Mouse (Mus musculus): ENCODE measurements at regions not wholly inside any gene's neighbourhood (a gene's known extent, or its start where the extent isn't known, plus 50 kb on each side); places are given as distances from the start of the nearest gene placed in this dataset.

DNA sequence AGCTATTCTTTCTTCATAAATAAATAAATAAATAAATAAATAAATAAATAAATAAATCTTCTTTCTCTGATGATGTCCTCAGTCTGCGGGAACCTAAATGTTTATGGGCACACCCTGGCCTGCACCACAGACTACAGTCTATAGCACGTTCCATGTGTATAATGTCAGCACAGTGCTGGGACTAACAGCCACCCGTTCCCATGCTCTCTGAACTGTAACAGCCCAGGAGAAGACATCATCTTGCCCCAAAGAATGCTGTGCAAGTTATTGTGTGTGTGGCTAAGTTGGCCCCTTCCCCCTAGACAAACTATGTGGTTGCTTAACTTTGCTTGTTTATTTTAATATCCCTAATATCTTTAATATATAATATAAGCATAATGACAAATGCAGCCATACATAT, 123.2 kb downstream of the Snx18 start:
- Histone ChIP-seq H3K4me1 (ENCODE audit: control insufficient read depth, insufficient read depth) (peaks cover 10% of the 10 kb centered on the region; the same call in 1 of the 2 replicates), H3K4me2 (ENCODE audit: low read depth, low read length) (no peak overlapping the region), H3K27me3 (ENCODE audit: control insufficient read depth, insufficient read depth, low read length) (no peaks in the 10 kb centered on the region), H3K27ac (ENCODE audit: low read depth) (no peak overlapping the region), H3K9ac (replicated peaks; ENCODE audit: low read depth, low read length) (no peak overlapping the region), H3K9me3 (replicated peaks; ENCODE audit: control insufficient read depth, low read length) (no peaks in the 10 kb centered on the region), H3K4me3 (ENCODE audit: low read depth, low read length) (no peak overlapping the region), H3K36me3 (replicated peaks; ENCODE audit: control insufficient read depth, insufficient read depth, low read length) (no peaks in the 10 kb centered on the region)
- TF ChIP-seq EP300 (IDR thresholded peaks at IDR 0.05; ENCODE audit: low read depth) (no peak), CTCF (IDR thresholded peaks at IDR 0.05; ENCODE audit: low read depth) (no peak)
- WGBS, result 77% methylated on average over 3 of the region's 3 CpGs
- no peak for ATAC-seq (ENCODE audit: insufficient read depth, low read depth)
- no peak for DNase-seq (ENCODE audit: low spot score)

GRCm38 (mm10) chr13:113494688-113495087, 123.7 kb downstream of the Snx18 start:
- DNase-seq (ENCODE audit: low spot score), result no peak
- Histone ChIP-seq H3K27ac (ENCODE audit: low read depth) (no peak overlapping the region), H3K9ac (replicated peaks; ENCODE audit: low read depth, low read length) (no peak overlapping the region), H3K36me3 (replicated peaks; ENCODE audit: control insufficient read depth, insufficient read depth, low read length) (no peaks in the 10 kb centered on the region), H3K9me3 (replicated peaks; ENCODE audit: control insufficient read depth, low read length) (no peaks in the 10 kb centered on the region), H3K27me3 (ENCODE audit: control insufficient read depth, insufficient read depth, low read length) (no peaks in the 10 kb centered on the region), H3K4me3 (ENCODE audit: low read depth, low read length) (no peak overlapping the region), H3K4me2 (ENCODE audit: low read depth, low read length) (no peak overlapping the region), H3K4me1 (ENCODE audit: control insufficient read depth, insufficient read depth) (peaks cover 10% of the 10 kb centered on the region; the same call in 1 of the 2 replicates)
- TF ChIP-seq CTCF (IDR thresholded peaks at IDR 0.05; ENCODE audit: low read depth), result no peak
- no peak for TF ChIP-seq EP300 (IDR thresholded peaks at IDR 0.05; ENCODE audit: low read depth)
- WGBS, result 79% methylated on average over 5 of the region's 5 CpGs
- no peak for ATAC-seq (ENCODE audit: insufficient read depth, low read depth)

DNA sequence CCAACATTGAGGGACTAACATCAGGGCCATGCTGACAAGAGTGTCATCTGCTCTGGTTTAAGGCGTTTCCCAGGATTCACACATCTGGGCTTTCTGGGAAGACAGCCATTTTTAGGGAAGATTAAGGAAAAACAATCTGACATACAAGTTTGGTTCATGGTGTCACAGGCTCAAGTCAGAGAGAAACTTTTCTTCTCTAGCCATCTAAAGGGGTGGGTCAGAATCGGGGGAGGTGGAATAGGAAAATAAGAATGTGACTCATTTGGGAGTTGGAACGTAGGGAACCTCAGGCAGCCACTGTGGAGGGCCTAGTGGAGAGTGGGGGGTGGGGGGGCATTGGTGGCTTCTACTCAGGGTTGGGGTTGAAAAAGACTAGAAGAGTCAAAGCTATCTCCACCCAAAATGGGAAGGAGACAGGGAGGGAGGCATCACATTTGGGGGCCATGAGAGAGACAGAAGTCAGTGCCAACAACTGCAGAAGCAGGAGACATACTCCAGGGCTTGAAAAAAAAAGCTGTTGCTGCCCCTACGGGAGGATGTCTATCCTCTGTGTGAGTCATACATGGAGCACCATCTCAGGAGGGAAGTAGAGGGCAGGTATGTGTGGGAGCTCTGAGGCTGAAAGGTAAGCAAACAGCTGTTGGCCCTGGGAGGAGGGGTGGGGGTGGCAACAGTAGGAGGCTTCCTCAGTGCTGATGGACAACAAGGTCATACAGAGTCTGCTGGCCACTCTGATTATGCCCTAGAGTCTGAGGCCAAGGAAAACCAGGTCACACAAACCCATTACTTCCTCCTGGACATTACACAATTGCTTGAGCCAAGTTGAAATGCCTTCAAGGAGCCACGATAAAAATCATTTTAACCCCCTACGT, 128.2 kb downstream of the Snx18 start:
- H3K27me3 ChIP-seq (ENCODE audit: control insufficient read depth, insufficient read depth, low read length), result no peaks in the 10 kb centered on the region

GRCm38 (mm10) chr13:113486368-113486955, 131.9 kb downstream of the Snx18 start:
- ATAC-seq (ENCODE audit: insufficient read depth, low read depth) (no peak), DNase-seq (ENCODE audit: low spot score) (no peak)
- WGBS, result 72% methylated on average over 6 of the region's 6 CpGs
- TF ChIP-seq CTCF (IDR thresholded peaks at IDR 0.05; ENCODE audit: low read depth) (no peak), EP300 (IDR thresholded peaks at IDR 0.05; ENCODE audit: low read depth) (no peak)
- H3K9ac ChIP-seq (replicated peaks; ENCODE audit: low read depth, low read length), result no peak overlapping the region
- no peaks in the 10 kb centered on the region for H3K27me3 ChIP-seq (ENCODE audit: control insufficient read depth, insufficient read depth, low read length)
- H3K4me2 ChIP-seq (ENCODE audit: low read depth, low read length), result no peak overlapping the region
- H3K4me1 ChIP-seq (ENCODE audit: control insufficient read depth, insufficient read depth), result 0 out of 2 replicates have a peak, but pooled peaks cover 3% of the 10 kb centered on the region
- H3K36me3 ChIP-seq (replicated peaks; ENCODE audit: control insufficient read depth, insufficient read depth, low read length), result no peaks in the 10 kb centered on the region
- H3K4me3 ChIP-seq (ENCODE audit: low read depth, low read length), result no peak overlapping the region
- 0 out of 2 replicates have a peak, but pooled peaks cover 8% of the 10 kb centered on the region for H3K9me3 ChIP-seq (replicated peaks; ENCODE audit: control insufficient read depth, low read length)
- no peak overlapping the region for H3K27ac ChIP-seq (ENCODE audit: low read depth)

More for the DNA sequence above, 128.2 kb downstream of the Snx18 start:
- no peak overlapping the region for H3K4me3 ChIP-seq (ENCODE audit: low read depth, low read length)
- TF ChIP-seq EP300 (IDR thresholded peaks at IDR 0.05; ENCODE audit: low read depth) (no peak), CTCF (IDR thresholded peaks at IDR 0.05; ENCODE audit: low read depth) (no peak)
- WGBS, result 57% methylated on average over 6 of the region's 6 CpGs
- no peak overlapping the region for H3K4me2 ChIP-seq (ENCODE audit: low read depth, low read length)
- H3K27ac ChIP-seq (ENCODE audit: low read depth), result peak overlapping the region; percentile 14; the same call in 1 of the 2 replicates
- H3K9me3 ChIP-seq (replicated peaks; ENCODE audit: control insufficient read depth, low read length), result 0 out of 2 replicates have a peak, but pooled peaks cover 8% of the 10 kb centered on the region
- 0 out of 2 replicates have a peak, but pooled peaks cover 3% of the 10 kb centered on the region for H3K4me1 ChIP-seq (ENCODE audit: control insufficient read depth, insufficient read depth)
- DNase-seq (ENCODE audit: low spot score), result peak; percentile 21
- no peaks in the 10 kb centered on the region for H3K36me3 ChIP-seq (replicated peaks; ENCODE audit: control insufficient read depth, insufficient read depth, low read length)
- H3K9ac ChIP-seq (replicated peaks; ENCODE audit: low read depth, low read length), result no peak overlapping the region
- no peak for ATAC-seq (ENCODE audit: insufficient read depth, low read depth)

DNA sequence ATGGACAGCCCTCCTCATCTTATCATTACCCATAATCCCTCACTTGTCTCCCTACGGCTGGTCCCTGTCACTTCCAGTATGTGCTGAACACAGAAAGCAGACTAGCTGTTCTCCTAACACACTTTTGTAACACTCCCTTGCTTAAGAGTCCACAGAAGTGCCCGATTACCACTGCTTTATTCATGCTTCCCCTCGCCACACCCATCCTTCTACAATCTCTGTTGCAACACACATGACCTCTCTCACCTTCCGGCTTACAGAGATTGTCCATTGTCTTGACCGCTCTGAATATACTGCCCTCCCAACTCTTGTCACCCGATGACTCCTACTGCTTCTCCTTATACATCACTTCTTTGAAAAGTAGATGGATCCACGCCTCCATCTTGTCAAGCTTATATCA, 132.9 kb downstream of the Snx18 start:
- TF ChIP-seq CTCF (IDR thresholded peaks at IDR 0.05; ENCODE audit: low read depth) (no peak), EP300 (IDR thresholded peaks at IDR 0.05; ENCODE audit: low read depth) (no peak)
- no peak overlapping the region for H3K27ac ChIP-seq (ENCODE audit: low read depth)
- peak; percentile 24 for DNase-seq (ENCODE audit: low spot score)
- no peak overlapping the region for H3K4me3 ChIP-seq (ENCODE audit: low read depth, low read length)
- ATAC-seq (ENCODE audit: insufficient read depth, low read depth), result peak; percentile 30; the same call in 1 of the 2 replicates
- H3K4me2 ChIP-seq (ENCODE audit: low read depth, low read length), result no peak overlapping the region
- H3K4me1 ChIP-seq (ENCODE audit: control insufficient read depth, insufficient read depth), result 0 out of 2 replicates have a peak, but pooled peaks cover 3% of the 10 kb centered on the region
- no peaks in the 10 kb centered on the region for H3K27me3 ChIP-seq (ENCODE audit: control insufficient read depth, insufficient read depth, low read length)
- H3K9ac ChIP-seq (replicated peaks; ENCODE audit: low read depth, low read length), result no peak overlapping the region
- WGBS, result 46% methylated on average over 7 of the region's 7 CpGs
- H3K36me3 ChIP-seq (replicated peaks; ENCODE audit: control insufficient read depth, insufficient read depth, low read length), result no peaks in the 10 kb centered on the region
- H3K9me3 ChIP-seq (replicated peaks; ENCODE audit: control insufficient read depth, low read length), result 0 out of 2 replicates have a peak, but pooled peaks cover 8% of the 10 kb centered on the region
